Mouse (Mus musculus) heart, embryonic 16.5 days (tissue): ENCODE measurements around the gene Tgm3. TPM values are rescaled to one million over a fixed set of nuclear protein-coding genes. Genes with fewer than 3 reads are reported as not detected.

Source experiments
- ATAC-seq: fragments of 200-750 bp; cut with Nextera tagmentation; replicated peaks from 2 replicates; pipeline ENCODE4 v1.8.0; 2017; ENCODE audit warnings: moderate number of reproducible peaks; ENCODE audit not compliant: insufficient read depth, low FRiP score; ENCODE audit errors: extremely low read depth
- H3K27ac ChIP-seq: fragments of 300-500 bp; sonication (generic); 2 replicates; pipeline ENCODE4 v1.5.1; 2014; ENCODE audit warnings: mild to moderate bottlenecking, low read length, control low read depth, moderate library complexity
- H3K27me3 ChIP-seq: fragments of 300-500 bp; sonication (generic); 2 replicates; pipeline ENCODE4 v1.6.1; 2014; ENCODE audit warnings: low read length, mixed read lengths; ENCODE audit not compliant: control insufficient read depth, insufficient read depth
- H3K36me3 ChIP-seq: fragments of 300-500 bp; sonication (generic); 2 replicates; pipeline ENCODE4 v1.6.1; 2014; ENCODE audit not compliant: control insufficient read depth, insufficient read depth
- H3K4me1 ChIP-seq: fragments of 300-500 bp; sonication (generic); 2 replicates; pipeline ENCODE4 v1.6.1; 2014; ENCODE audit warnings: low read length, mixed read lengths; ENCODE audit not compliant: control insufficient read depth, insufficient read depth
- H3K4me2 ChIP-seq: fragments of 300-500 bp; sonication (generic); 2 replicates; pipeline ENCODE4 v1.6.1; 2014; ENCODE audit warnings: low read depth, mild to moderate bottlenecking, control low read depth, low read length
- H3K4me3 ChIP-seq: fragments of 300-500 bp; sonication (generic); 2 replicates; pipeline ENCODE4 v1.5.1; 2014; ENCODE audit warnings: mild to moderate bottlenecking, control low read depth, low read length
- H3K9ac ChIP-seq: fragments of 300-500 bp; sonication (generic); 2 replicates; pipeline ENCODE4 v1.6.1; 2014; ENCODE audit warnings: low read length, control low read depth
- H3K9me3 ChIP-seq: fragments of 300-500 bp; sonication (generic); replicated peaks from 2 replicates; pipeline ENCODE4 v1.6.1; 2016; ENCODE audit warnings: low read length; ENCODE audit not compliant: control insufficient read depth
- WGBS: fragments of 180-500 bp; shearing (Covaris S2); extraction: QIAGEN DNeasy Blood & Tissue Kit; methylation state at CpG from one replicate; pipeline ENCODE4 v1.1.7; 2014; 5-methylcytosine and 5-hydroxymethylcytosine counted together
- microRNA-seq: library from miRNA; unstranded; fragments of <30 nt; microRNA quantifications from one replicate; pipeline ENCODE4, GENCODE M21; 2017
- polyA plus RNA-seq: library from polyadenylated mRNA; unstranded; fragments of >200 nt; fragmentation: Nextera tagmentation; extraction: Ambion mirVana; gene quantifications from 2 replicates; pipeline ENCODE4 v1.2.1, GENCODE M21; 2015

Tgm3 gene
- polyA plus RNA-seq, 1 experiment from 2014 or later = not detected

DNA sequence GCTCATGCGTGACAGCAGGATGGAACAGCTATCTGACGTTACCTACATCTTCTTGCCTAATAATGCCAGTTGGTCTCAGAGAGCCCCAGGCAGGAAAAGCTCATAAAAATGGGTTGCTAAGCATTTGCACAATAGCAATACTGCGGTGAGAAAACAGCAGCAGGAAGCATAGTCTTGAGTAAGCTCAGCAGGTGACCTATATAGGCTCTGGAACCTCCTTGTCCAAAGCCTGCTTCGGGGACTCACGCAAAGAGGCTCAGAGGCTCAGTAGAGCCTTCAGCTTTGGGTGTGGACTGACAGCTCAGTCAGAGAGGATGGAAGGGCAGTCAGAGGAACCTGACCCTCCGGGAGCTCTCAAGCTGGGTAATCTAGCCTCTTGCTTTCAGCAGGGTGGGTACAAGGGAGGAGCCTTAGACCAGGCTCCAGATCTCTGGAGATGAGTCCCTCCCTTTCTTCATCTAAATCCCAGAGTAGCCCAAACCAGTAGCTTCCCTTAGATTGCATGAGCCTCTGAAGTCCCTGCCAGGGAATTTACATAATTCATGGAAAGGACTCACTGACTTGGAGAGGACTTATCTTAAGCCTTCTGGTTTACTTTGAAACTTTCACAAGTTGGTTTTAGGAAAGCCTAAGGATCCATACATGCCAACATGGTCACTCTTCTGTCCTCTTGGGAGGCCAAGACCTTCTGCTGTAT is 28.2 kb downstream of the Tgm3 start:
- 75% methylated on average over 6 of the region's 6 CpGs for WGBS
- Histone ChIP-seq H3K9ac (no peak overlapping the region), H3K27ac (no peak overlapping the region), H3K27me3 (no peaks in the 10 kb centered on the region), H3K36me3 (no peaks in the 10 kb centered on the region), H3K4me1 (no peaks in the 10 kb centered on the region), H3K4me3 (no peak overlapping the region), H3K9me3 (no peaks in the 10 kb centered on the region), H3K4me2 (no peak overlapping the region)
- no peak for ATAC-seq

DNA sequence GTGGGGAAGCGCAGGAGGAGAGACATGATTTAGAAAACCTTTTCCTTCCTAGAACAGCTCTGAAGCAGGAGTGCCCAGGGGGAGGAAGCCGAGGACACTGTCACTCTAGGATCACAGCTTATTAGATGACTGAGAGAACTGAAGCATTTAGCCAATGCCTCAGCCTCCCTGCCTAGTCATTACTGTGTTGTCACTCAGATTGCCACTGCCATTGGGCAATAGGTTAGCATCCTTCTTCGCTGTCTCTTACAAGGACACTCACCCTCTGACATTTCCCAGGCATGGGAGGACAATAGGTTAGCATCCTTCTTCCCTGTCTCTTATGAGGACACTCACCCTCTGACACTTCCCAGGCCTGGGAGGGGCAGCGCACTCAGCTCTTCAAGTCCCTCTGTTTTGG is 31.7 kb downstream of the Tgm3 start:
- no peak overlapping the region for H3K27ac ChIP-seq
- H3K27me3 ChIP-seq = no peaks in the 10 kb centered on the region
- 76% methylated on average over 4 of the region's 4 CpGs for WGBS
- H3K36me3 ChIP-seq = no peaks in the 10 kb centered on the region
- H3K4me2 ChIP-seq = no peak overlapping the region
- H3K9ac ChIP-seq = no peak overlapping the region
- H3K4me1 ChIP-seq = no peaks in the 10 kb centered on the region
- ATAC-seq = no peak
- no peaks in the 10 kb centered on the region for H3K9me3 ChIP-seq
- H3K4me3 ChIP-seq = no peak overlapping the region

DNA sequence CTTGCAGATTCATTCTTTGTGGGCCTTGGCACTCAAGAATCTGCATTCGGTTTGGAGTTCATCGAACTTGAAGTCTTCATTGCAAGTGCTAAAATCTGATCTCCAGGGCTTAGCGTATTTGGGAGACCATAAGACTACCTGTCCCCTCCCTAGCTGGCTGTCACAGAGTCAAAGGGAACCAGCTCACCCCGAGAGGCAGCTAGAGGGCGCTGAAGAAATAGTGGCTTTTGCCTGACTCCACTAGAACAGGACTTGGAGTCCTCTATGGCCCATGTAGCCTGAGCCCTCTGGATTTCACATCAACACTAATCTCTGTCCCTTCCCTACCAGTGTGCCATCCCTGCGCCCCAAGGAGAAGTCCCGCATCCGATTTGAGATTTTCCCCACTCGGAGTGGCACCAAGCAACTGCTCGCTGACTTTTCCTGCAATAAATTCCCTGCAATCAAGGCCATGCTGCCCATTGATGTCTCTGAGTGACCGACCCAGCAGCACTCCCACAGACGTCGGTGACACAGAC is 35.8 kb downstream of the Tgm3 start:
- Histone ChIP-seq H3K36me3 (no peaks in the 10 kb centered on the region), H3K4me2 (no peak overlapping the region), H3K9ac (no peak overlapping the region), H3K9me3 (no peaks in the 10 kb centered on the region), H3K27ac (no peak overlapping the region), H3K4me1 (no peaks in the 10 kb centered on the region), H3K27me3 (no peaks in the 10 kb centered on the region), H3K4me3 (no peak overlapping the region)
- 78% methylated on average over 13 of the region's 13 CpGs for WGBS
- ATAC-seq = no peak

DNA sequence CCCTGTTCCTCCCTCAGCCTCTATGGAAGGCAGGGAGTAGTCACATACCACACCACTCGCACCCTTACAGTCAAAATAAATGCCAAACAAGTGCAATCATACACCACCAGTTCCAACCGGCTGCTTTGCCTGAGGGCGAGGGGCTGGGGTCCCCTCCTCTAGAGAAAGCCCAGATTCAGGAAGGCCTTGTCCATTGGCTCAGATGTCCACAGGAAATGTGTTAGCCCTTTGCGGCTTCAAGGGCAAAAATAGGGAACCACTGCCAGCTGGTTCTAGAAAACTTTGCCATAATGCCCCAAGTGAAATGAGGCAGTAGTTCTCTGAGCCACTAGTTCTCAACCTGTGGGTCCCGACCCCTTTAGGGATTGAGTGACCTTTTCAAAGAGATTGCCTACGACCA is 36.6 kb downstream of the Tgm3 start:
- Histone ChIP-seq H3K9me3 (no peaks in the 10 kb centered on the region), H3K4me2 (no peak overlapping the region), H3K27ac (no peak overlapping the region), H3K36me3 (no peaks in the 10 kb centered on the region), H3K4me1 (no peaks in the 10 kb centered on the region), H3K4me3 (no peak overlapping the region), H3K27me3 (no peaks in the 10 kb centered on the region), H3K9ac (no peak overlapping the region)
- WGBS = 74% methylated on average over 6 of the region's 6 CpGs
- ATAC-seq = no peak

GRCm38 (mm10) chr2:130058149-130058548 is 46.0 kb downstream of the Tgm3 start:
- no peaks in the 10 kb centered on the region for H3K27me3 ChIP-seq
- H3K4me2 ChIP-seq = no peak overlapping the region
- no peak overlapping the region for H3K9ac ChIP-seq
- H3K36me3 ChIP-seq = no peaks in the 10 kb centered on the region
- no peaks in the 10 kb centered on the region; the same call in 1 of the 2 replicates for H3K9me3 ChIP-seq
- no peak overlapping the region for H3K27ac ChIP-seq
- no peak overlapping the region for H3K4me3 ChIP-seq
- no peak for ATAC-seq
- WGBS = 55% methylated on average over 1 of the region's 1 CpGs
- no peaks in the 10 kb centered on the region for H3K4me1 ChIP-seq

DNA sequence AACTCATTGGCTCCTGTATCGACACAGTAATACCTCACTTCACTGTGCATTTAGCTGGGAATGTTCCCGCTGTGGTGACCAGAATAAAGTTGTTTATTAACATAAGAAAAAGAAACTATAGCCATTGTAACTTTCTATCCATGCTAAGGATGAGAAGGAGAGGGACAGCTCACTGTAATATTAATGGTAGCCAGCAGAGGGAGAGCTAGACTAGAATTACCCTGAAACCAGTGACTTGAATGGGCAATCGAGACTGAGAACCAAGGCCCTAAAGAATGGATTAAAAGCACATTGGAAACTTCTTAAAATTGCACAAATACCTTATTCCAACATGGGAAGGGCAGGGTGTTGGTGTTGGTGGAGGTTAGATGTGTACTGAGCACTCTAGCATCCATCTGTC is 56.1 kb downstream of the Tgm3 start:
- H3K27me3 ChIP-seq = no peaks in the 10 kb centered on the region
- WGBS = 20% methylated on average over 3 of the region's 3 CpGs

GRCm38 (mm10) chr2:130070396-130070795 is 58.2 kb downstream of the Tgm3 start:
- Histone ChIP-seq H3K36me3 (no peaks in the 10 kb centered on the region), H3K27me3 (no peaks in the 10 kb centered on the region), H3K4me2 (no peak overlapping the region), H3K4me3 (no peak overlapping the region), H3K9ac (no peak overlapping the region), H3K27ac (no peak overlapping the region), H3K9me3 (no peaks in the 10 kb centered on the region), H3K4me1 (no peaks in the 10 kb centered on the region)
- WGBS = 74% methylated on average over 2 of the region's 2 CpGs
- ATAC-seq = no peak

More for the DNA sequence above, 56.1 kb downstream of the Tgm3 start:
- Histone ChIP-seq H3K4me1 (no peaks in the 10 kb centered on the region), H3K36me3 (no peaks in the 10 kb centered on the region), H3K9me3 (no peaks in the 10 kb centered on the region), H3K9ac (no peak overlapping the region), H3K4me3 (no peak overlapping the region), H3K4me2 (no peak overlapping the region), H3K27ac (no peak overlapping the region)
- no peak for ATAC-seq

Small RNA genes lying within 50 kb of the gene (microRNA-seq; reads per million reads assigned to microRNA genes)
- not detected for gene Mir6339

Other genes starting within 250 kb of the Tgm3 start
- 6.9 and 7.4 TPM in 2 replicates for gene Stk35, start 211.8 kb upstream of the Tgm3 start, polyA plus RNA-seq
- gene Tgm6, start 100.1 kb downstream of the Tgm3 start, polyA plus RNA-seq = not detected in 2 replicates
- gene Snrpb, start 167.1 kb downstream of the Tgm3 start, polyA plus RNA-seq = 444 and 445 TPM in 2 replicates
- not detected in 2 replicates for gene Tmc2, start 182.8 kb downstream of the Tgm3 start, polyA plus RNA-seq